Mouse (Mus musculus) kidney, postnatal 4 days (tissue): ENCODE measurements around the gene Gm21708.
"Not testable (repeated sequence)": the region's sequence is repeated elsewhere in the genome, so short reads cannot be mapped to it uniquely, and the experiment has no call there.

ENCODE experiments used
- DNase-seq, 2 experiments: peaks; one replicate each; pipeline ENCODE4 v3.0.0; 2021; ENCODE audit warnings: mixed read lengths in 2 of 2

Gene Gm21708

GRCm38 (mm10) chrY:3410067-3410466 is at the start of gene Gm21708, which contains the start of gene Gm21704:
Gene Gm21708 (minus strand): TSS chrY:3410167.
Gene Gm21704 (minus strand): TSS chrY:3410167.
- DNase-seq = not testable (repeated sequence)
